Mouse (Mus musculus) kidney, postnatal 36 days (tissue): ENCODE measurements at regions not wholly inside any gene's neighbourhood (a gene's known extent, or its start where the extent isn't known, plus 50 kb on each side); places are given as distances from the start of the nearest gene placed in this dataset.

Source experiments
- DNase-seq, 2 experiments: peaks; one replicate each; pipeline ENCODE4 v3.0.0; 2021 to 2022; ENCODE audit warnings: mixed read lengths in 2 of 2

- no peak for DNase-seq
Measured at GRCm38 (mm10) chr13:85570886-85571527, 282.1 kb upstream of the Rasa1 start.

DNA sequence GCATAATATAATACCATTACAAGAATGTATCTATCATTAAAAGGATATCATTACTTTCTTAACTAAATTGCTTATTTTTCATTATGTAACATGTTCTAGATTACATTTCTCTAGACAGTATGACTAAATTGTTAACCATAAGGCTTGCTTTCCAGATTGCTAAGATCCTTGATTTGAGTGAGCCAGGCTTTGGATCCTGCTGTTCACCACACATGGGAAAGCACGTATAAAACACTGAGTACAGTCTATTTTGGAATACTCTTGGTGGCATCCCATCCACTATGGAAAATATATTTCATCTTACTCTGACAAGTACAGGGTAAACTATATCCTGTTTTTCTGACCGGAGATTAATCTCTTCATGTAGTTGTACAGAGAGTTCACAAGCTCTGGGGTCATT, 268.9 kb upstream of the Rasa1 start:
- DNase-seq: no peak

- DNase-seq: peak; percentile 13 to 72
Measured at GRCm38 (mm10) chr13:85556101-85556853, 267.3 kb upstream of the Rasa1 start.

DNA sequence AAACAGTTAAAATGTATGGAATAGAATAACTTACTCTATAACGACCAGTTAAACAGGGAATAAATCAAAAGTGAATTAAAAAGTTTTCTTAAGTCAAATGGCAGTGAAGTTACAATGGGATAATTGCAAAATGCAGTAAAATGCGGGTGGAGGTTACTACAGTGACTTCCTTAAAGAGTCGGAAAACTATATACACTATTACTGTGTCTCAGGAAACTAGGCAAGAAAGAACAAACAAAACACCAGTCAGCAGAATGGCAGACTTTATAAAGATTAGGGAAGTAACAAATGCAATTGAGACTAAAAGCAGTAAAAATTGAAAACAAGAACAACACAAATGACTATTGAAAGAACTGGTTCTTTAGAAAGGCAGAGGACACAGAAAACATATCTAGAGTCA, 264.1 kb upstream of the Rasa1 start:
- no peak for DNase-seq

DNA sequence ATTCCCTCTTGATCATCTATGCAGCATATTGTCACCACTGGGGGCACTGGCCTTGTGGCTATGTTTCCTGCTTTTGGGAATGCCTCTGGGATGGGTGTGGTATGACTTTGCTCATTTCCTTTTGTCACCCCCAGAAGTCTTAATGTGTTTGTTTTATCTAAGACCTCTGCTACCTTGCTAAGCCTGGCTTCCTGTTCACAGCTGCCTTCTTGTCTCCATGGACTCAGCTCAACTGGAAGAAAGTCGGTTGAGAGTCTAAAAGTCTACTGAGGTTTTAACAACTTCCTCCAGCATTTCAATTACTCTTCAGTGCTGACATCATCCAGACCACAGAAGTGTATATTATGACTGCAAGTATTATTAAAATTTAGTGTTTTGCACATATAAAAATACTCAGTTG, 220.7 kb upstream of the Rasa1 start:
- DNase-seq: no peak

- no peak for DNase-seq
Measured at GRCm38 (mm10) chr13:85508552-85508951, 219.6 kb upstream of the Rasa1 start.

GRCm38 (mm10) chr13:85507374-85508101, 218.6 kb upstream of the Rasa1 start:
- DNase-seq: no peak

GRCm38 (mm10) chr13:85506875-85507274, 217.9 kb upstream of the Rasa1 start:
- DNase-seq: no peak

- DNase-seq: no peak
Measured at GRCm38 (mm10) chr13:85506030-85506429, 217.1 kb upstream of the Rasa1 start.

- no peak for DNase-seq
Measured at GRCm38 (mm10) chr13:85505046-85505445, 216.1 kb upstream of the Rasa1 start.

GRCm38 (mm10) chr13:85504001-85504400, 215.1 kb upstream of the Rasa1 start:
- DNase-seq: no peak

- no peak for DNase-seq
Measured at GRCm38 (mm10) chr13:85498696-85499095, 209.8 kb upstream of the Rasa1 start.

DNA sequence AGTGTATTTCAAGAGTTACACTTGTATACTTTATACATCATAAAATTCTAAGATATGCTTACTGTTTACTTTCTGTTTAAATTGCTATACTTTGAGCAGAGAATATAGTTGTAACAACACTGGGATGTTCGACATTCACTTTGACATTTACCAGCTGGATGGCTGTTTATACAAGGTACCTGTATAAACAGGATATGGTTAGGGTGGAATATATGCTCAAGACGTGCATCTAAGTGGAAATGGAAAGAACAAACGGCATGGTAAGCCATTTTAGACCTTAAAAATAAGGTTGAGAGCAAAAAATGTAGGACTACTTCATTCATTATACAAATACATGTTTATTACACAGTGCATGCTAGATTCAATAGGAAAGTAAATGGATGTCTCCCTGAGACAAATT, 195.9 kb upstream of the Rasa1 start:
- no peak for DNase-seq

DNA sequence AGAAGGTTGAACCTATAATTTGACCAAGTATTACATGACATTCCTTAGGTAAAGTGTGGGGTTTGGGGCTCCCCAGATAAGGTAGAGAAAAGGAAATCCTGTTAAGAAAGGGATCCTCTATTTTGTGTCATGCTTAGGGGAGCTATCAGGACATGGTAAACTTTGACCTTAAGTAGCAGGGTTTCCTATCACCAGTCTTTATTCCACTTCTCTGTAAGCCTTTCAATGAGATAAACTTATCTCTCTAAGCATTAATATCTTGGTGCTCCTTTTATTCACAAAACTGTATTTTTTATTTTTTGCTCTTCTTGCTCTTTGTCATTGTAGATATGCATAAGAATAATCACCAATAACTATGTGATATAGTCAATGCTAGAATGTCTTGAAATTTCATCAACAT, 194.4 kb upstream of the Rasa1 start:
- no peak for DNase-seq

- DNase-seq: no peak
Measured at GRCm38 (mm10) chr13:85479405-85479804, 190.5 kb upstream of the Rasa1 start.

GRCm38 (mm10) chr13:85476274-85476846, 187.4 kb upstream of the Rasa1 start:
- DNase-seq: no peak

GRCm38 (mm10) chr13:85471340-85471739, 182.4 kb upstream of the Rasa1 start:
- DNase-seq: no peak

DNA sequence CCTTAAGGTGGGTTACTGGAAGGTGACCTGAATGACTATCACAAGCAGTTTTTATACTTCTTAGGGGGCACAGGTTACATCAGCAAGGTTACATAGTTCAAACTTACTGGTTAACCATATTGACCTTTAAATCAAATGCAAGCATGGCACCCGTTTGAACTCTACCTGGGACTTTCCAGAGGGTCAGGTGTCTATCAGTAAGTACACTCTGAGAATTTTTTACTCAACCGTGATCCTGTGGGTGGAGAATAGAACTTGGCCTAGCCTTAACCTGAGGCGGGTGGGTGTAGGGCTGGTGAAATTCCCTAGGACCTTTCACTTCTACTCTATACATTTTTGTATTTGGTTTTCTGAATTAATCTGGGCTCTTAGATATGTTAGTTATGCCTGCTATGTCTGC, 170.5 kb upstream of the Rasa1 start:
- no peak for DNase-seq

GRCm38 (mm10) chr13:85458611-85459010, 169.7 kb upstream of the Rasa1 start:
- DNase-seq: no peak

- DNase-seq: no peak
Measured at GRCm38 (mm10) chr13:85439581-85439980, 150.7 kb upstream of the Rasa1 start.

- DNase-seq: no peak
Measured at GRCm38 (mm10) chr13:85437875-85438274, 148.9 kb upstream of the Rasa1 start.

- DNase-seq: no peak
Measured at GRCm38 (mm10) chr13:85437009-85437408, 148.1 kb upstream of the Rasa1 start.

GRCm38 (mm10) chr13:85436254-85436653, 147.3 kb upstream of the Rasa1 start:
- DNase-seq: no peak

GRCm38 (mm10) chr13:85430821-85431220, 141.9 kb upstream of the Rasa1 start:
- no peak for DNase-seq
